Mouse (Mus musculus): ENCODE results near the gene Pcnx3. TPM values are rescaled to one million over a fixed set of nuclear protein-coding genes. Genes with fewer than 3 reads are reported as not detected.

The Pcnx3 gene
- 47.0 TPM for polyA plus RNA-seq (2017; shearing (Covaris generic))

GRCm38 (mm10) chr19:5688200-5689087 is at the start of gene Pcnx3, which contains the start of gene Map3k11:
Pcnx3 (minus strand) TSS chr19:5688908.
Map3k11 (plus strand) TSS chr19:5688742.

GRCm38 (mm10) chr19:5729444-5729815 is 40.7 kb upstream of the Pcnx3 start, which contains the start of gene Fam89b:
Fam89b (minus strand) TSS chr19:5729653.

GRCm38 (mm10) chr19:5725767-5726515 is 37.2 kb upstream of the Pcnx3 start, which contains the start of gene Ehbp1l1:
Ehbp1l1 (minus strand) TSS chr19:5726317.

GRCm38 (mm10) chr19:5704163-5704800 is 15.6 kb upstream of the Pcnx3 start, which contains the start of gene Kcnk7:
Kcnk7 (plus strand) TSS chr19:5704367.

GRCm38 (mm10) chr19:5662981-5663913 is 25.5 kb downstream of the Pcnx3 start, which contains the start of gene Sipa1:
Sipa1 (minus strand) TSS chr19:5663707.

GRCm38 (mm10) chr19:5637069-5638047 is 51.4 kb downstream of the Pcnx3 start, which contains the start of gene Rela:
Rela (plus strand) TSS chr19:5637483.

Other genes with a start within 250 kb of the Pcnx3 start
- not detected for gene Fosl1, start 241.4 kb downstream of the Pcnx3 start, polyA plus RNA-seq (2017; shearing (Covaris generic))
- 3.6 TPM for gene Ccdc85b, start 231.0 kb downstream of the Pcnx3 start, polyA plus RNA-seq (2017; shearing (Covaris generic))
- gene Fibp, start 228.3 kb downstream of the Pcnx3 start, polyA plus RNA-seq (2017; shearing (Covaris generic)): 178 TPM
- gene Ctsw, start 220.4 kb downstream of the Pcnx3 start, polyA plus RNA-seq (2017; shearing (Covaris generic)): 115 TPM
- gene Efemp2, start 215.0 kb downstream of the Pcnx3 start, polyA plus RNA-seq (2017; shearing (Covaris generic)): 2.3 TPM
- gene Mus81, start 200.5 kb downstream of the Pcnx3 start, polyA plus RNA-seq (2017; shearing (Covaris generic)): 70.5 TPM
- gene Cfl1, start 198.5 kb downstream of the Pcnx3 start, polyA plus RNA-seq (2017; shearing (Covaris generic)): 4,187 TPM
- 0.27 TPM for gene 1700020D05Rik, start 185.1 kb downstream of the Pcnx3 start, polyA plus RNA-seq (2017; shearing (Covaris generic))
- gene Snx32, start 178.4 kb downstream of the Pcnx3 start, polyA plus RNA-seq (2017; shearing (Covaris generic)): 18.4 TPM
- gene Ovol1, start 128.3 kb downstream of the Pcnx3 start, polyA plus RNA-seq (2017; shearing (Covaris generic)): not detected
- gene Ap5b1, start 120.9 kb downstream of the Pcnx3 start, polyA plus RNA-seq (2017; shearing (Covaris generic)): 19.4 TPM
- gene Rnaseh2c, start 87.0 kb downstream of the Pcnx3 start, polyA plus RNA-seq (2017; shearing (Covaris generic)): 89.1 TPM
- 59.7 TPM for gene Kat5, start 78.7 kb downstream of the Pcnx3 start, polyA plus RNA-seq (2017; shearing (Covaris generic))
- gene Rela, start 51.4 kb downstream of the Pcnx3 start, polyA plus RNA-seq (2017; shearing (Covaris generic)): 165 TPM
- 46.5 TPM for gene Sipa1, start 25.2 kb downstream of the Pcnx3 start, polyA plus RNA-seq (2017; shearing (Covaris generic))
- 18.1 TPM for gene Map3k11, start 166 bp downstream of the Pcnx3 start, polyA plus RNA-seq (2017; shearing (Covaris generic))
- 1.3 TPM for gene Kcnk7, start 15.5 kb upstream of the Pcnx3 start, polyA plus RNA-seq (2017; shearing (Covaris generic))
- gene Ehbp1l1, start 37.4 kb upstream of the Pcnx3 start, polyA plus RNA-seq (2017; shearing (Covaris generic)): 60.7 TPM
- gene Fam89b, start 40.7 kb upstream of the Pcnx3 start, polyA plus RNA-seq (2017; shearing (Covaris generic)): 60.6 TPM
- gene Ltbp3, start 52.0 kb upstream of the Pcnx3 start, polyA plus RNA-seq (2017; shearing (Covaris generic)): 0.86 TPM
- gene Scyl1, start 82.5 kb upstream of the Pcnx3 start, polyA plus RNA-seq (2017; shearing (Covaris generic)): 50.1 TPM
- gene Frmd8, start 186.4 kb upstream of the Pcnx3 start, polyA plus RNA-seq (2017; shearing (Covaris generic)): 335 TPM
- 44.8 TPM for gene Slc25a45, start 188.9 kb upstream of the Pcnx3 start, polyA plus RNA-seq (2017; shearing (Covaris generic))
- gene Tigd3, start 205.2 kb upstream of the Pcnx3 start, polyA plus RNA-seq (2017; shearing (Covaris generic)): 0.36 TPM
- gene Dpf2, start 224.1 kb upstream of the Pcnx3 start, polyA plus RNA-seq (2017; shearing (Covaris generic)): 210 TPM
- 0.14 TPM for gene Cdc42ep2, start 235.9 kb upstream of the Pcnx3 start, polyA plus RNA-seq (2017; shearing (Covaris generic))